Mouse (Mus musculus) embryonic facial prominence, embryonic 11.5 days (tissue): ENCODE measurements around the gene Fbp1. TPM values are rescaled to one million over a fixed set of nuclear protein-coding genes. Genes with fewer than 3 reads are reported as not detected.

Source experiments
- ATAC-seq: fragments of 200-750 bp; cut with Nextera tagmentation; replicated peaks from 2 replicates; pipeline ENCODE4 v1.8.0; 2017; ENCODE audit warnings: low read depth; ENCODE audit not compliant: insufficient number of reproducible peaks, low FRiP score, low TSS enrichment
- DNase-seq: peaks from one replicate; pipeline ENCODE4 v3.0.0-alpha.2; 2015; ENCODE audit warnings: low spot score
- H3K27ac ChIP-seq: fragments of 300-500 bp; sonication (generic); replicated peaks from 2 replicates; pipeline ENCODE4 v1.5.1; 2014; ENCODE audit warnings: mild to moderate bottlenecking, low read depth, low read length, control low read depth
- H3K27me3 ChIP-seq: fragments of 300-500 bp; sonication (generic); 2 replicates; pipeline ENCODE4 v1.6.1; 2014; ENCODE audit warnings: mild to moderate bottlenecking, low read length, moderate library complexity, mixed read lengths; ENCODE audit not compliant: control insufficient read depth, insufficient read depth
- H3K36me3 ChIP-seq: fragments of 300-500 bp; sonication (generic); replicated peaks from 2 replicates; pipeline ENCODE4 v1.6.1; 2014; ENCODE audit warnings: low read depth, mild to moderate bottlenecking, low read length, moderate library complexity, mixed read lengths; ENCODE audit not compliant: control insufficient read depth, insufficient read depth
- H3K4me1 ChIP-seq: fragments of 300-500 bp; sonication (generic); 2 replicates; pipeline ENCODE4 v1.6.1; 2014; ENCODE audit warnings: low read length, mixed read lengths; ENCODE audit not compliant: control insufficient read depth, insufficient read depth
- H3K4me2 ChIP-seq: fragments of 300-500 bp; sonication (generic); 2 replicates; pipeline ENCODE4 v1.6.1; 2014; ENCODE audit warnings: low read depth, mild to moderate bottlenecking, control low read depth, low read length, moderate library complexity
- H3K4me3 ChIP-seq: fragments of 300-500 bp; sonication (generic); 2 replicates; pipeline ENCODE4 v1.5.1; 2014; ENCODE audit warnings: low read depth, low read length, control low read depth
- H3K9ac ChIP-seq: fragments of 300-500 bp; sonication (generic); replicated peaks from 2 replicates; pipeline ENCODE4 v1.6.1; 2014; ENCODE audit warnings: mild to moderate bottlenecking, control low read depth, low read length
- H3K9me3 ChIP-seq: fragments of 300-500 bp; sonication (generic); replicated peaks from 2 replicates; pipeline ENCODE4 v1.6.1; 2016; ENCODE audit warnings: mild to moderate bottlenecking, low read length, inconsistent platforms, mixed read lengths; ENCODE audit not compliant: control insufficient read depth
- WGBS: fragments of 180-500 bp; shearing (Covaris S2); extraction: QIAGEN DNeasy Blood & Tissue Kit; methylation state at CpG from one replicate; pipeline ENCODE4 v1.1.7; 2014; 5-methylcytosine and 5-hydroxymethylcytosine counted together
- polyA plus RNA-seq: library from polyadenylated mRNA; unstranded; fragments of >200 nt; fragmentation: Nextera tagmentation; extraction: Ambion mirVana; gene quantifications from 2 replicates; pipeline ENCODE4 v1.2.1, GENCODE M21; 2014

Gene Fbp1
- polyA plus RNA-seq, 1 experiment from 2014 or later, result not detected

GRCm38 (mm10) chr13:62919647-62920341 lies 31.7 kb upstream of the Fbp1 start:
- ATAC-seq, result no peak
- no peaks in the 10 kb centered on the region for H3K4me1 ChIP-seq
- H3K36me3 ChIP-seq, result no peaks in the 10 kb centered on the region
- DNase-seq, result peak; percentile 85
- H3K4me3 ChIP-seq, result no peak overlapping the region
- WGBS, result 41% methylated on average over 11 of the region's 11 CpGs
- H3K27me3 ChIP-seq, result no peaks in the 10 kb centered on the region
- no peak overlapping the region for H3K9ac ChIP-seq
- no peak overlapping the region for H3K4me2 ChIP-seq
- no peaks in the 10 kb centered on the region for H3K9me3 ChIP-seq
- no peak overlapping the region for H3K27ac ChIP-seq

- no peak overlapping the region for H3K4me2 ChIP-seq
- no peaks in the 10 kb centered on the region for H3K36me3 ChIP-seq
- no peak for DNase-seq
- no peak overlapping the region for H3K9ac ChIP-seq
- H3K27ac ChIP-seq, result no peak overlapping the region
- no peak for ATAC-seq
- H3K4me3 ChIP-seq, result no peak overlapping the region
- 46% methylated on average over 1 of the region's 1 CpGs for WGBS
- H3K9me3 ChIP-seq, result no peaks in the 10 kb centered on the region
- no peaks in the 10 kb centered on the region for H3K4me1 ChIP-seq
- no peaks in the 10 kb centered on the region for H3K27me3 ChIP-seq
These were observed 29.5 kb upstream of the Fbp1 start for GRCm38 (mm10) chr13:62917416-62918110.

GRCm38 (mm10) chr13:62916675-62917074 lies 28.6 kb upstream of the Fbp1 start:
- H3K9me3 ChIP-seq, result no peaks in the 10 kb centered on the region
- WGBS, result 86% methylated on average over 4 of the region's 4 CpGs
- H3K4me3 ChIP-seq, result no peak overlapping the region
- H3K27ac ChIP-seq, result no peak overlapping the region
- no peaks in the 10 kb centered on the region for H3K27me3 ChIP-seq
- DNase-seq (no peak), ATAC-seq (no peak)
- no peak overlapping the region for H3K9ac ChIP-seq
- no peak overlapping the region for H3K4me2 ChIP-seq
- no peaks in the 10 kb centered on the region for H3K4me1 ChIP-seq
- H3K36me3 ChIP-seq, result no peaks in the 10 kb centered on the region

- Histone ChIP-seq H3K36me3 (no peaks in the 10 kb centered on the region), H3K27ac (no peak overlapping the region)
- WGBS, result 80% methylated on average over 5 of the region's 5 CpGs
These were observed 23.5 kb upstream of the Fbp1 start for GRCm38 (mm10) chr13:62911575-62911974.

GRCm38 (mm10) chr13:62910206-62910605 lies 22.1 kb upstream of the Fbp1 start:
- DNase-seq (no peak), ATAC-seq (no peak)
- Histone ChIP-seq H3K9me3 (no peaks in the 10 kb centered on the region), H3K4me2 (no peak overlapping the region), H3K36me3 (no peaks in the 10 kb centered on the region), H3K9ac (no peak overlapping the region), H3K27ac (no peak overlapping the region), H3K4me3 (no peak overlapping the region), H3K4me1 (no peaks in the 10 kb centered on the region), H3K27me3 (no peaks in the 10 kb centered on the region)
- 85% methylated on average over 4 of the region's 4 CpGs for WGBS

More at GRCm38 (mm10) chr13:62911575-62911974, 23.5 kb upstream of the Fbp1 start:
- ATAC-seq, result no peak
- Histone ChIP-seq H3K4me2 (no peak overlapping the region), H3K9ac (no peak overlapping the region), H3K4me1 (no peaks in the 10 kb centered on the region), H3K27me3 (no peaks in the 10 kb centered on the region), H3K9me3 (no peaks in the 10 kb centered on the region), H3K4me3 (no peak overlapping the region)
- no peak for DNase-seq

- Histone ChIP-seq H3K9me3 (no peaks in the 10 kb centered on the region), H3K36me3 (no peaks in the 10 kb centered on the region), H3K27me3 (no peaks in the 10 kb centered on the region), H3K27ac (no peak overlapping the region), H3K4me1 (no peaks in the 10 kb centered on the region), H3K9ac (no peak overlapping the region), H3K4me3 (no peak overlapping the region), H3K4me2 (no peak overlapping the region)
- ATAC-seq (no peak), DNase-seq (no peak)
- 81% methylated on average over 5 of the region's 5 CpGs for WGBS
These were observed 21.7 kb upstream of the Fbp1 start for GRCm38 (mm10) chr13:62909776-62910175.

- Histone ChIP-seq H3K9ac (no peak overlapping the region), H3K36me3 (no peaks in the 10 kb centered on the region), H3K27ac (no peak overlapping the region), H3K27me3 (no peaks in the 10 kb centered on the region), H3K4me2 (no peak overlapping the region), H3K9me3 (no peaks in the 10 kb centered on the region), H3K4me1 (no peaks in the 10 kb centered on the region), H3K4me3 (no peak overlapping the region)
- no peak for ATAC-seq
- DNase-seq, result peak; percentile 58
- 17% methylated on average over 8 of the region's 8 CpGs for WGBS
These were observed 20.1 kb upstream of the Fbp1 start for GRCm38 (mm10) chr13:62908163-62908559.

- DNase-seq (peak; percentile 12), ATAC-seq (no peak)
- no peak overlapping the region for H3K4me2 ChIP-seq
- H3K9ac ChIP-seq, result no peak overlapping the region
- no peak overlapping the region for H3K27ac ChIP-seq
- no peaks in the 10 kb centered on the region for H3K36me3 ChIP-seq
- no peak overlapping the region for H3K4me3 ChIP-seq
- H3K9me3 ChIP-seq, result no peaks in the 10 kb centered on the region
- 54% methylated on average over 14 of the region's 14 CpGs for WGBS
- H3K27me3 ChIP-seq, result no peaks in the 10 kb centered on the region
- no peaks in the 10 kb centered on the region for H3K4me1 ChIP-seq
These were observed 19.6 kb upstream of the Fbp1 start for GRCm38 (mm10) chr13:62907527-62908162.
